Mouse (Mus musculus) thymus, adult 2 months (tissue): Measurements from ENCODE around the gene Zfp414.

ENCODE experiments used
- CTCF ChIP-seq: fragments of 200-500 bp; IDR thresholded peaks from 2 replicates; pipeline ENCODE4 v1.5.1; 2012; ENCODE audit warnings: mild to moderate bottlenecking, control low read depth, low read length, moderate library complexity, borderline replicate concordance; ENCODE audit not compliant: control insufficient read depth, poor library complexity, insufficient read depth; ENCODE audit errors: extremely low read depth
- POLR2A ChIP-seq: fragments of 200-500 bp; IDR thresholded peaks from 2 replicates; pipeline ENCODE4 v1.6.1; 2012; ENCODE audit warnings: mild to moderate bottlenecking, low read length, control low read depth, moderate library complexity; ENCODE audit not compliant: control insufficient read depth, poor library complexity, insufficient read depth; ENCODE audit errors: extremely low read depth

DNA sequence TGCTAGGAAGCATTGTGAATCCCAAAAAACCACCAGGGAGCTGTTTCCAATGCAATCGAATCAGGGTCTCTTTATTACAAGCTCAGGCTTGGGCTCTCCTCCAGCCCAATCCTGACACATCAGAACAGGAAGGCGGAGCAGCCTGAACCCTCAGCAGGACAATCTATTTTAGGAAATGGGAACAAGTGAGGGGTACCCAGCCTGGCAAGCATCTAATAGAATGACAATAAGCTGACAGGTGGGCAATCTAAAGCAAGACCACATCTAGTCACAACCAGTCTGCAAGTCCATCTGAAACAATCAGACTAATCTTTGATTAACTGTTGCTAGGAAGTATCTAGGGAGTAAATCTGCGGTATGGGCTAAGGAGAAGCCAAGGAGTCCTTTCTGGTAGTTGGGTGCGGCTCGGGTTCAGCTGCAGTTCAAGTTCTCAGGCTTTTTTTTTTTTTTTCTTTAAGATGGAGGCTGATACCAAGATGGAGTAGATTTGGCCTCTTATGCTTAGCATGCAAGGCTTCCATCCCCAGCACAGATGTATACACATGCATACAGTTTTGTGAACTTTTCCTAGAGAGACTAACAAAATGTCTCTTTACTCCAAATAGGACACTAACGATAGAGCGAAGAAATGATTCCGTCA is 28.9 kb upstream of the Zfp414 start:
- TF ChIP-seq CTCF (no peak), POLR2A (no peak)
